11 mouse cellular contexts compared by ENCODE assay signal in the genomic region with DNA sequence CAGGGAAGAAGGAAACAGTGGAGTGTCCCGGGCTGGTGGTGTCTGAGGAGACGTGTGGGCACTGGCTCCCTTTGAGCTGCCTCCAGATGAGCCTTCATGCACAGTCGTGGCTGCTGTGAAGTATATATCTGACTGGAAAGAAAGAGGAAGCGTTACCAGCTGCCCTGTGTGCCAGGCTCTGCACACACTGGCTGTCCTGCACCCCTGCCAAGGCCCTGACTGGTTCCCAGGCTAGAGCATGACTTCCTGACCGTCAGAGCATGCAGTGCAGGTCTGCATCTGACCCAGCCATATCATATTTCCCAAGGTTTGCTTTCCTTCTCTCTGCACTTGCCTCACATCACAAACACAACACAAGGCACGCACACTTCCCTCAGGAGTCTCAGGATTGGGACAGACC.
"Had no signal": no experiment of that assay in that cellular context is flagged by ENCODE, and none has a peak within 500 bp of the region (broad histone marks: within the 10 kb centered on the region; RNA-seq: fewer than 3 reads in every experiment).

No protein-coding gene starts in this region.

- H3K4me2 ChIP-seq: limb, embryonic 15.5 days; liver, embryonic 12.5 days; lung, embryonic 14.5 days; midbrain, embryonic 13.5 days had no signal

- H3K9me3 ChIP-seq: limb, embryonic 15.5 days; liver, embryonic 12.5 days; midbrain, embryonic 13.5 days had no signal

- H3K36me3 ChIP-seq: limb, embryonic 15.5 days; liver, embryonic 12.5 days had no signal

- H3K27me3 ChIP-seq: limb, embryonic 15.5 days; liver, embryonic 12.5 days; midbrain, embryonic 13.5 days had no signal

- ATAC-seq: intestine, embryonic 16.5 days; liver, embryonic 12.5 days; midbrain, embryonic 13.5 days had no signal

- H3K4me3 ChIP-seq: limb, embryonic 15.5 days; liver, embryonic 12.5 days; midbrain, embryonic 13.5 days had no signal

- DNase-seq: kidney, postnatal 36 days; lung, embryonic 14.5 days; lung, postnatal 10 days; lung, postnatal 4 days; right cerebral cortex, postnatal 25 days; thymus, adult 2 months; thymus, postnatal 25 days had no signal

- H3K4me1 ChIP-seq: limb, embryonic 15.5 days; liver, embryonic 12.5 days; midbrain, embryonic 13.5 days had no signal

- H3K9ac ChIP-seq: limb, embryonic 15.5 days; liver, embryonic 12.5 days; lung, embryonic 14.5 days; midbrain, embryonic 13.5 days had no signal

- H3K27ac ChIP-seq: limb, embryonic 15.5 days; liver, embryonic 12.5 days; midbrain, embryonic 13.5 days had no signal
